In genomic region chr8:7163361-7163760, GRCm38 (mm10) we compare ENCODE assay signal across 22 mouse cellular contexts.
DNase-seq lines count a peak whose midpoint lies in the region; ATAC-seq and TF ChIP-seq lines count a peak whose summit lies in the region.
"Had no signal": no experiment of that assay in that cellular context is flagged by ENCODE, and none has a peak within 500 bp of the region (broad histone marks: within the 10 kb centered on the region; RNA-seq: fewer than 3 reads in every experiment).

No protein-coding gene starts in this region.

- no peak for TF ChIP-seq CTCF in lung, postnatal 0 days (IDR thresholded peaks at IDR 0.05)

- no peaks in the 10 kb centered on the region for H3K27me3 ChIP-seq in midbrain, embryonic 11.5 days (ENCODE audit: control insufficient read depth, insufficient read depth, low read length)
- no peaks in the 10 kb centered on the region for H3K27me3 ChIP-seq in midbrain, embryonic 16.5 days (ENCODE audit: control insufficient read depth, insufficient read depth, low read depth, low read length)
- no peaks in the 10 kb centered on the region for H3K27me3 ChIP-seq in lung, postnatal 0 days (replicated peaks; ENCODE audit: insufficient read depth, low read length)
- H3K27me3 ChIP-seq: forebrain, embryonic 13.5 days; heart, embryonic 13.5 days; hindbrain, embryonic 12.5 days; hindbrain, embryonic 15.5 days had no signal

- H3K9ac ChIP-seq in midbrain, embryonic 11.5 days (ENCODE audit: low read length) = no peak overlapping the region
- H3K9ac ChIP-seq in midbrain, embryonic 16.5 days (ENCODE audit: low read depth, low read length) = no peak overlapping the region
- no peak overlapping the region for H3K9ac ChIP-seq in lung, postnatal 0 days (replicated peaks; ENCODE audit: low read depth)
- H3K9ac ChIP-seq: forebrain, embryonic 13.5 days; heart, embryonic 13.5 days; hindbrain, embryonic 12.5 days; hindbrain, embryonic 15.5 days had no signal

- H3K9me3 ChIP-seq in midbrain, embryonic 11.5 days (ENCODE audit: control insufficient read depth, low read length) = no peaks in the 10 kb centered on the region
- H3K9me3 ChIP-seq in midbrain, embryonic 16.5 days (replicated peaks; ENCODE audit: control insufficient read depth, low read length, poor library complexity, severe bottlenecking) = no peaks in the 10 kb centered on the region
- no peaks in the 10 kb centered on the region for H3K9me3 ChIP-seq in lung, postnatal 0 days (ENCODE audit: low read length)
- H3K9me3 ChIP-seq: forebrain, embryonic 10.5 days; forebrain, embryonic 13.5 days; heart, embryonic 10.5 days; heart, embryonic 13.5 days; hindbrain, embryonic 12.5 days; hindbrain, embryonic 15.5 days had no signal

- H3K4me2 ChIP-seq in midbrain, embryonic 11.5 days = no peak overlapping the region
- no peak overlapping the region for H3K4me2 ChIP-seq in midbrain, embryonic 16.5 days (ENCODE audit: low read length)
- no peak overlapping the region for H3K4me2 ChIP-seq in lung, postnatal 0 days (replicated peaks; ENCODE audit: low read depth, low read length)
- H3K4me2 ChIP-seq: forebrain, embryonic 13.5 days; heart, embryonic 13.5 days; hindbrain, embryonic 12.5 days; hindbrain, embryonic 15.5 days had no signal

- no peaks in the 10 kb centered on the region for H3K36me3 ChIP-seq in midbrain, embryonic 11.5 days (ENCODE audit: control insufficient read depth, insufficient read depth, low read length)
- H3K36me3 ChIP-seq in midbrain, embryonic 16.5 days (ENCODE audit: control insufficient read depth, insufficient read depth, low read length) = no peaks in the 10 kb centered on the region
- H3K36me3 ChIP-seq in lung, postnatal 0 days (ENCODE audit: insufficient read depth, low read length) = no peaks in the 10 kb centered on the region
- H3K36me3 ChIP-seq: forebrain, embryonic 10.5 days; heart, embryonic 10.5 days; heart, embryonic 13.5 days; hindbrain, embryonic 12.5 days; hindbrain, embryonic 15.5 days had no signal

- H3K4me1 ChIP-seq in midbrain, embryonic 11.5 days (ENCODE audit: control insufficient read depth, insufficient read depth, low read length) = no peaks in the 10 kb centered on the region
- no peaks in the 10 kb centered on the region for H3K4me1 ChIP-seq in midbrain, embryonic 16.5 days (ENCODE audit: control insufficient read depth, insufficient read depth, low read length)
- H3K4me1 ChIP-seq in lung, postnatal 0 days (ENCODE audit: insufficient read depth, low read depth, low read length) = no peaks in the 10 kb centered on the region
- H3K4me1 ChIP-seq: forebrain, embryonic 10.5 days; forebrain, embryonic 13.5 days; heart, embryonic 10.5 days; heart, embryonic 13.5 days; hindbrain, embryonic 12.5 days; hindbrain, embryonic 15.5 days had no signal

- no peak for TF ChIP-seq EP300 in lung, postnatal 0 days (IDR thresholded peaks at IDR 0.05)

- ATAC-seq in midbrain, embryonic 11.5 days (ENCODE audit: low FRiP score) = no peak
- ATAC-seq in midbrain, embryonic 16.5 days = no peak
- peak; percentile 66; the same call in 1 of the 2 replicates for ATAC-seq in lung, postnatal 0 days
- ATAC-seq: activated CD4-positive, CD25-positive, alpha-beta regulatory T cell, adult 4 months; forebrain, embryonic 13.5 days; forebrain, embryonic 16.5 days had no signal

- H3K4me3 ChIP-seq in midbrain, embryonic 11.5 days (ENCODE audit: low read depth, low read length) = no peak overlapping the region
- no peak overlapping the region for H3K4me3 ChIP-seq in midbrain, embryonic 16.5 days (ENCODE audit: low read depth, low read length)
- no peak overlapping the region for H3K4me3 ChIP-seq in lung, postnatal 0 days (ENCODE audit: low read depth, low read length)
- H3K4me3 ChIP-seq: forebrain, embryonic 10.5 days; forebrain, embryonic 13.5 days; heart, embryonic 10.5 days; heart, embryonic 13.5 days; hindbrain, embryonic 12.5 days; hindbrain, embryonic 15.5 days had no signal

- no peak overlapping the region for H3K27ac ChIP-seq in midbrain, embryonic 11.5 days (ENCODE audit: low read depth, low read length)
- H3K27ac ChIP-seq in midbrain, embryonic 16.5 days (ENCODE audit: low read length) = no peak overlapping the region
- H3K27ac ChIP-seq in lung, postnatal 0 days (ENCODE audit: low read length) = no peak overlapping the region
- H3K27ac ChIP-seq: forebrain, embryonic 10.5 days; forebrain, embryonic 13.5 days; heart, embryonic 10.5 days; heart, embryonic 13.5 days; hindbrain, embryonic 12.5 days; hindbrain, embryonic 15.5 days had no signal

- WGBS in midbrain, embryonic 11.5 days = 92% methylated on average over 5 of the region's 5 CpGs
- 96% methylated on average over 5 of the region's 5 CpGs for WGBS in midbrain, embryonic 16.5 days
- 80% methylated on average over 5 of the region's 5 CpGs for WGBS in lung, postnatal 0 days

- DNase-seq in midbrain, embryonic 11.5 days (ENCODE audit: low spot score, missing footprints) = peak; percentile 62
- peak; percentile 52 for DNase-seq in lung, postnatal 0 days (ENCODE audit: low spot score)
- DNase-seq in lung, postnatal 25 days (ENCODE audit: low spot score) = peak; percentile 20
- DNase-seq in adrenal gland, adult 8-10 months = no peak
- DNase-seq in frontal cortex, postnatal 14 days (ENCODE audit: low spot score in 2 of 2) = no peak
- DNase-seq: adrenal gland, postnatal 10 days; adrenal gland, postnatal 36 days; cerebellum, adult 18-20 months; cerebellum, adult 9-10 months; cerebellum, postnatal 14 days; gastrocnemius, postnatal 25 days; heart, adult 18-20 months; heart, postnatal 14 days had no signal

Comparison
In these comparisons a context has a peak if more than half of its experiments do, and no peak if none do; other contexts are left out.
1. DNase-seq: peak in midbrain, embryonic 11.5 days (single experiment), lung, postnatal 0 days (single experiment) and lung, postnatal 25 days (single experiment); none in adrenal gland, adult 8-10 months (single experiment) and frontal cortex, postnatal 14 days (0 of 2).